8 mouse cellular contexts compared by ENCODE assay signal in the genomic region with DNA sequence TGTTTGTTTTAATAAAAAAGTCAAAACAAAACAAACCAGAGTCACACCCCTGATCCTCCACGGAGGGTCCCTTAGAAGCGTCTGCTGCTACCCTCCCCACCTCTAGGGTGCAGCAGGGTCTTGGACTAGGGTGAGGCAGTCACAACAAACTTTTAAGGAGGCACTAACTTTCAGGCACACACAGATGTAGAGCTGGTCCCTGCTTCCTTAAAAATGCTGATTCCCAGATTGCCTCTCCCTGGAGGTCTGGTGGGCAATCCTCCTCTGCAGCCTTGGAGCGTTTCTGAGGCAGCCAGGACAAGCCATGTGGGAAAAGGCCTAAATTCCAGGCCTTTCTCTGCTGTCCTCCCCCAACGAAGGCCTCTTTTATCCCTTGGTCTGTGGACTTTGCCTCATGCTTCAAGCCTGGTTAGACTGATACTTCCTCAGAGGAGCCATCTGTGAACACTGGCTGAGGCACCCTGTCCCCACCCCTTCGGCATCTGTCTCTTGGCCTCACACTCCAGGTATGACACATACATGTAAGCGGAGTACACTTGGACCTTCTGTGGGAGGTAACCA. TPM values are rescaled to one million over a fixed set of nuclear protein-coding genes. Genes with fewer than 3 reads are reported as not detected.
DNase-seq lines count a peak whose midpoint lies in the region; ATAC-seq and TF ChIP-seq lines count a peak whose summit lies in the region.

No protein-coding gene starts in this region.

- H3K4me2 ChIP-seq in embryonic facial prominence, embryonic 11.5 days (ENCODE audit: low read depth, low read length): no peak overlapping the region
- no peak overlapping the region for H3K4me2 ChIP-seq in embryonic facial prominence, embryonic 14.5 days (ENCODE audit: low read depth, low read length)
- H3K4me2 ChIP-seq in liver, embryonic 14.5 days (ENCODE audit: low read depth): no peak overlapping the region

- no peak overlapping the region; the same call in 1 of the 2 replicates for H3K9ac ChIP-seq in embryonic facial prominence, embryonic 11.5 days (replicated peaks; ENCODE audit: low read length)
- no peak overlapping the region for H3K9ac ChIP-seq in embryonic facial prominence, embryonic 14.5 days (ENCODE audit: low read depth, low read length)
- no peak overlapping the region for H3K9ac ChIP-seq in liver, embryonic 14.5 days (replicated peaks)

- H3K4me1 ChIP-seq in embryonic facial prominence, embryonic 11.5 days (ENCODE audit: control insufficient read depth, insufficient read depth, low read length): peaks cover 7% of the 10 kb centered on the region; the same call in 1 of the 2 replicates
- H3K4me1 ChIP-seq in embryonic facial prominence, embryonic 10.5 days: peaks cover 50% of the 10 kb centered on the region
- peaks cover 44% of the 10 kb centered on the region for H3K4me1 ChIP-seq in embryonic facial prominence, embryonic 14.5 days (ENCODE audit: control insufficient read depth, insufficient read depth, low read length)
- H3K4me1 ChIP-seq in liver, embryonic 14.5 days (replicated peaks; ENCODE audit: control insufficient read depth in 2 of 2, insufficient read depth in 2 of 2, low read length in 1 of 2): peaks cover 0 to 13% of the 10 kb centered on the region in 2 experiments; a peak in 2 of 4 replicates

- no peaks in the 10 kb centered on the region; the same call in 1 of the 2 replicates for H3K27me3 ChIP-seq in embryonic facial prominence, embryonic 11.5 days (ENCODE audit: control insufficient read depth, insufficient read depth, low read length)
- H3K27me3 ChIP-seq in embryonic facial prominence, embryonic 10.5 days (replicated peaks; ENCODE audit: low read depth, poor library complexity, severe bottlenecking): peaks cover 51% of the 10 kb centered on the region
- 0 out of 2 replicates have a peak, but pooled peaks cover 6% of the 10 kb centered on the region for H3K27me3 ChIP-seq in embryonic facial prominence, embryonic 14.5 days (replicated peaks; ENCODE audit: control insufficient read depth, insufficient read depth, low read length)
- H3K27me3 ChIP-seq in liver, embryonic 14.5 days (ENCODE audit: control insufficient read depth, insufficient read depth, low read length): no peaks in the 10 kb centered on the region

- TF ChIP-seq CTCF in liver, embryonic 14.5 days (IDR thresholded peaks at IDR 0.05; ENCODE audit: low read depth): peak; percentile 40; the same call in 1 of the 2 replicates

- WGBS in embryonic facial prominence, embryonic 11.5 days: 40% methylated on average over 6 of the region's 6 CpGs
- WGBS in embryonic facial prominence, embryonic 10.5 days: 38% methylated on average over 6 of the region's 6 CpGs
- 36% methylated on average over 6 of the region's 6 CpGs for WGBS in embryonic facial prominence, embryonic 14.5 days
- 42% methylated on average over 6 of the region's 6 CpGs for WGBS in liver, embryonic 14.5 days (ENCODE audit: insufficient replicate concordance)

- peak; percentile 24 for DNase-seq in embryonic facial prominence, embryonic 11.5 days (ENCODE audit: low spot score)
- no peak for DNase-seq in embryonic facial prominence, embryonic 10.5 days (ENCODE audit: low spot score)
- peak; percentile 43 for DNase-seq in A20 (ENCODE audit: low read depth, low spot score)
- peak; percentile 36 for DNase-seq in embryonic facial prominence, embryonic 14.5 days (ENCODE audit: low spot score)
- no peak for DNase-seq in liver, embryonic 14.5 days (ENCODE audit: low read depth in 3 of 3, low spot score in 3 of 3)
- DNase-seq in left cerebral cortex, adult 9 months (ENCODE audit: low spot score in 2 of 2): no peak
- no peak for DNase-seq in layer of hippocampus, adult 9-11 months

- H3K4me3 ChIP-seq in embryonic facial prominence, embryonic 11.5 days (ENCODE audit: low read depth, low read length): no peak overlapping the region
- H3K4me3 ChIP-seq in embryonic facial prominence, embryonic 10.5 days: no peak overlapping the region
- no peak overlapping the region for H3K4me3 ChIP-seq in embryonic facial prominence, embryonic 14.5 days (ENCODE audit: low read depth, low read length)
- H3K4me3 ChIP-seq in liver, embryonic 14.5 days (ENCODE audit: insufficient read depth in 1 of 2, low read depth in 2 of 2, low read length in 2 of 2): no peak overlapping the region

- ATAC-seq in embryonic facial prominence, embryonic 11.5 days (replicated peaks; ENCODE audit: insufficient number of reproducible peaks, low FRiP score, low TSS enrichment, low read depth): no peak
- ATAC-seq in embryonic facial prominence, embryonic 14.5 days (ENCODE audit: low read depth): no peak
- ATAC-seq in liver, embryonic 14.5 days (ENCODE audit: insufficient read depth): no peak
- ATAC-seq in frontal cortex, adult (ENCODE audit: low TSS enrichment): no peak

- no peak for TF ChIP-seq EP300 in liver, embryonic 14.5 days (IDR thresholded peaks at IDR 0.05; ENCODE audit: low read depth)

- no peak overlapping the region for H3K27ac ChIP-seq in embryonic facial prominence, embryonic 11.5 days (replicated peaks; ENCODE audit: low read depth, low read length)
- no peak overlapping the region; the same call in 1 of the 2 replicates for H3K27ac ChIP-seq in embryonic facial prominence, embryonic 10.5 days (replicated peaks)
- 0 out of 2 replicates have a peak overlapping the region, but pooled peaks have one; percentile 28 for H3K27ac ChIP-seq in embryonic facial prominence, embryonic 14.5 days (replicated peaks; ENCODE audit: low read depth, low read length)
- H3K27ac ChIP-seq in liver, embryonic 14.5 days: no peak overlapping the region

- H3K9me3 ChIP-seq in embryonic facial prominence, embryonic 11.5 days (replicated peaks; ENCODE audit: control insufficient read depth, low read length): no peaks in the 10 kb centered on the region
- no peaks in the 10 kb centered on the region for H3K9me3 ChIP-seq in embryonic facial prominence, embryonic 10.5 days
- H3K9me3 ChIP-seq in embryonic facial prominence, embryonic 14.5 days (ENCODE audit: control insufficient read depth, low read length): no peaks in the 10 kb centered on the region
- H3K9me3 ChIP-seq in liver, embryonic 14.5 days (ENCODE audit: control insufficient read depth, low read length): no peaks in the 10 kb centered on the region

- no peaks in the 10 kb centered on the region for H3K36me3 ChIP-seq in embryonic facial prominence, embryonic 11.5 days (replicated peaks; ENCODE audit: control insufficient read depth, insufficient read depth, low read depth, low read length)
- H3K36me3 ChIP-seq in embryonic facial prominence, embryonic 10.5 days (replicated peaks): no peaks in the 10 kb centered on the region
- H3K36me3 ChIP-seq in embryonic facial prominence, embryonic 14.5 days (ENCODE audit: control insufficient read depth, insufficient read depth, low read length): no peaks in the 10 kb centered on the region
- H3K36me3 ChIP-seq in liver, embryonic 14.5 days (replicated peaks; ENCODE audit: control insufficient read depth, insufficient read depth, low read depth): no peaks in the 10 kb centered on the region

RNA-seq across cellular contexts. Expression of a gene that starts 10.9 kb away (rescaled TPM):
- 7.0 and 7.7 TPM in 2 replicates for polyA plus RNA-seq in embryonic facial prominence, embryonic 11.5 days (2014; fragmentation: Nextera tagmentation; extraction: Ambion mirVana)
- polyA plus RNA-seq in embryonic facial prominence, embryonic 10.5 days (2016; fragmentation: Nextera tagmentation; extraction: Ambion mirVana): 5.6 and 7.0 TPM in 2 replicates
- polyA plus RNA-seq in embryonic facial prominence, embryonic 14.5 days (2014; fragmentation: Nextera tagmentation; extraction: Ambion mirVana): 13.2 and 13.9 TPM in 2 replicates
- polyA plus RNA-seq in liver, embryonic 14.5 days (2012; rRNA removed): 5.0 and 8.1 TPM in 2 replicates
- polyA plus RNA-seq in liver, embryonic 14.5 days (2014; fragmentation: Nextera tagmentation; extraction: Ambion mirVana): 5.4 and 9.1 TPM in 2 replicates

RNA-seq across cellular contexts. Expression of a gene that starts 14.1 kb away (rescaled TPM):
- polyA plus RNA-seq in embryonic facial prominence, embryonic 11.5 days (2014; fragmentation: Nextera tagmentation; extraction: Ambion mirVana): not detected in 2 replicates
- not detected in 2 replicates for polyA plus RNA-seq in embryonic facial prominence, embryonic 10.5 days (2016; fragmentation: Nextera tagmentation; extraction: Ambion mirVana)
- 0.19 TPM in 1 of 2 replicates, not detected in the other for polyA plus RNA-seq in embryonic facial prominence, embryonic 14.5 days (2014; fragmentation: Nextera tagmentation; extraction: Ambion mirVana)
- not detected in 2 replicates for polyA plus RNA-seq in liver, embryonic 14.5 days (2012; rRNA removed)
- not detected in 2 replicates for polyA plus RNA-seq in liver, embryonic 14.5 days (2014; fragmentation: Nextera tagmentation; extraction: Ambion mirVana)

RNA-seq across cellular contexts. Expression of a gene that starts 38.3 kb away (rescaled TPM):
- not detected in 2 replicates for polyA plus RNA-seq in embryonic facial prominence, embryonic 11.5 days (2014; fragmentation: Nextera tagmentation; extraction: Ambion mirVana)
- polyA plus RNA-seq in embryonic facial prominence, embryonic 10.5 days (2016; fragmentation: Nextera tagmentation; extraction: Ambion mirVana): not detected in 2 replicates
- polyA plus RNA-seq in embryonic facial prominence, embryonic 14.5 days (2014; fragmentation: Nextera tagmentation; extraction: Ambion mirVana): not detected in 2 replicates
- polyA plus RNA-seq in liver, embryonic 14.5 days (2012; rRNA removed): not detected in 2 replicates
- not detected in 2 replicates for polyA plus RNA-seq in liver, embryonic 14.5 days (2014; fragmentation: Nextera tagmentation; extraction: Ambion mirVana)

RNA-seq across cellular contexts. Expression of a gene that starts 51.8 kb away (rescaled TPM):
- 26.5 and 26.8 TPM in 2 replicates for polyA plus RNA-seq in embryonic facial prominence, embryonic 11.5 days (2014; fragmentation: Nextera tagmentation; extraction: Ambion mirVana)
- polyA plus RNA-seq in embryonic facial prominence, embryonic 10.5 days (2016; fragmentation: Nextera tagmentation; extraction: Ambion mirVana): 24.6 and 25.8 TPM in 2 replicates
- 18.0 and 19.5 TPM in 2 replicates for polyA plus RNA-seq in embryonic facial prominence, embryonic 14.5 days (2014; fragmentation: Nextera tagmentation; extraction: Ambion mirVana)
- 3.1 and 5.1 TPM in 2 replicates for polyA plus RNA-seq in liver, embryonic 14.5 days (2012; rRNA removed)
- polyA plus RNA-seq in liver, embryonic 14.5 days (2014; fragmentation: Nextera tagmentation; extraction: Ambion mirVana): 10.0 and 10.3 TPM in 2 replicates

Comparison
In these comparisons a context has a peak if more than half of its experiments do, and no peak if none do; other contexts are left out.
1. DNase-seq: peak in embryonic facial prominence, embryonic 11.5 days (single experiment), A20 (single experiment) and embryonic facial prominence, embryonic 14.5 days (single experiment); none in embryonic facial prominence, embryonic 10.5 days (single experiment), liver, embryonic 14.5 days (0 of 3), left cerebral cortex, adult 9 months (0 of 2) and layer of hippocampus, adult 9-11 months (single experiment).